Mouse (Mus musculus) layer of hippocampus, adult 11-12 months (tissue): ENCODE measurements at regions not wholly inside any gene's neighbourhood (a gene's known extent, or its start where the extent isn't known, plus 50 kb on each side); places are given as distances from the start of the nearest gene placed in this dataset.
A peak's percentile ranks its signal among the peaks of the same experiment; 100 is the strongest.

Experiments used
- DNase-seq: peaks from one replicate; pipeline ENCODE4 v3.0.0; 2022; ENCODE audit warnings: low spot score

DNA sequence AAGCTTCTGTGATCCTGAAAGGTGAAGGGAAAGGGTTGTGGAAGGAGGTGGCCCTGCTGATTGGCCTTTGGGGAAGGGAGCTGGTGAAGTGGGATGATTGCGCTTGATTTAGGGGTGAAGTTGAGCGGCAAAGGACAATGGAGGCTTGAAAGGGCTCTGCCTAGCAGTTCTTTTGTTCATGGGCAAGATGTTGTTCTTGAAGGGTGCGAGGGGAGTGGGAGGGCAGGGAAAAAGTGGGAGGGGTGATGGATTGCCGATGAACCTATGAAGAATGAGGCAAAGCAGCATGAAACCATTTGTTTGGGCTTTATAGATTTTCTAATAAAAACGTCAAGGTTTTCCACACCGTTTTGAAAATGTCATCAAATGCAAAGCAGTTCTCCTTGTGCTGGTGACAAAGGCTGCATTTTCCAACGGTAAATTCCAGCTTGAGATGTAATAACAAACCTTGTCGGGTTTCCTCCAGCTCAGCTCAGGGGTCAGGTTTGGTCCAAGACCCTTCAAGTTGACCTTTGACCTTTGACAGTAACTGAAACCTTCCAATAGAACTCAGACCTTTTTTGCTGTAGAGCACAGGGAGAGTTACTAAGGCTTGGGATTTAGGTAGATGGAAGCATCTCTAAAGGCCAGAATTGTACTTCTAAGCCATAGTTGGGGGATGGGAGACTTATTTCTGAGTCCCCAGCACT is 767.2 kb upstream of the Car8 start:
- DNase-seq = no peak

DNA sequence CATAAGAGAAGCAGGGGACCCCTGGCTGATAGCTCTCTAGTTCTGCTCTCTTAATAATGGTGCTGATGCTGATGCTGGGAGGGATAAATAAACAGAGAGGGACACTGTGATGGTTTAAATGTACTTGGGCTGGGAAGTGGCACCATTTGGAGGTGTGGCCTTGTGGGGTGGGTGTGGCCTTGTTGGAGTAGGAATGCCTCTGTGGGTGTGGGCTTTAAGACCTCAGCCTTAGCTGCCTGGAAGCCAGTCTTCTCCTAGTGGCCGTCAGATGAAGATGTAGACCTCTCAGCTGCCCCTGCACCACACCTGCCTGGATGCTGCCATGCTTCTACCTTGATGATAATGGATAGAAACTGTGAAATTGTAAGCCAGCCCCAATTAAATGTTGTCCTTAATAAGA is 765.0 kb upstream of the Car8 start:
- DNase-seq = no peak

DNA sequence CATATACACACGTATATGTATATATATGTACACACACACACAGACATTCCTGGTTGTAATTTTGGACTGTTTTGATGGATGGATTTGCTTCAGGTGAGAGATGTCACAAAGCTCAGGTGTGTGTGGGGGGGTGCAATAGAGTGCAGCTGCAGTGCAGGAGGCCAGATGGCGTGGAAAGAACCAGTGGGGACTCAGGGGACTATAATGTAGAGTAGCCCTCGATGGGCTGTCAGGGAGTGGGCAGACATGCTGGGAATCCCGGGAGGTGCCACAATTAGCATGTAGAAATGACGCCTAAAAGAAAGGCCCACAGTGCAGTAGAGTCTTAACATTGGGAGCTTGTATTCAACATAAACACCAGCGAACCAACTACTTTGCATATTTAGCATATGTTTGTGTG is 763.5 kb upstream of the Car8 start:
- DNase-seq = no peak

DNA sequence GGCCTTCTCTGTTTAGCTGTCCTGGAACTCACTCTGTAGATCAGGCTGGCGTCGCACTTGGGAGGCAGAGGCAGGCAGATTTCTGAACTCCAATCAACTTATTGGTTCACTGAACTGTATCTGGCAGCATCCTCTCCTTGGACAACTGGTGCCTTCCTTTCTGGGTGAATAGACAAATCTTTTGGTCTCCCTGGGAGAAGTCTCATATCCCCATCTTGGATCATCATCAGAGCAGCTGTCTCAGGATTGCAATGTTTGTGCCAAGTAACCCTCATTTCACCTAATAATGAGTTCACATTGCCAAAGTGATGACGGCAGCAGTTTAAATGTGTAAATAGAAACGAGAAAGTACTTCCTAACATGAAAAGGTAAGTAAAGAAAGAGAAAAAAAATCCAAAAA is 759.8 kb upstream of the Car8 start:
- DNase-seq = no peak

DNA sequence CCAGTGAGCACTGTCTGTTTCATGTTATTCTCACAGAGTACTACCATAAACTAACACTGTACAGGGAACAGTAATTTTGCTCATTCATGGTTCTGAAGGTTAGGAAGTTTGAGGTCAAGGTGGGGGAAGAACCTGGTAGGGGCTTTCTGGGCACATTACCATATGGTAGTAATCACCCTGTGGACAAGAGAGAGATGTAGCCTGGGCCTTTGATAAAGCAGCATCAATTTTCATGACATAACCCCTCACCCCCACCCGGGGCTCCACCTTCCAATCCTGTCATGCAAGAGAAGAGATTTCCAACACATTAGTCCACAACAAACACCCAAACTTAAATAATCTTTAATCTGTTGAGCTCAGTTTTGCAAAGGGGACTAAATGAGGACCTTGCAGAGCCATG is 753.3 kb upstream of the Car8 start:
- no peak for DNase-seq

DNA sequence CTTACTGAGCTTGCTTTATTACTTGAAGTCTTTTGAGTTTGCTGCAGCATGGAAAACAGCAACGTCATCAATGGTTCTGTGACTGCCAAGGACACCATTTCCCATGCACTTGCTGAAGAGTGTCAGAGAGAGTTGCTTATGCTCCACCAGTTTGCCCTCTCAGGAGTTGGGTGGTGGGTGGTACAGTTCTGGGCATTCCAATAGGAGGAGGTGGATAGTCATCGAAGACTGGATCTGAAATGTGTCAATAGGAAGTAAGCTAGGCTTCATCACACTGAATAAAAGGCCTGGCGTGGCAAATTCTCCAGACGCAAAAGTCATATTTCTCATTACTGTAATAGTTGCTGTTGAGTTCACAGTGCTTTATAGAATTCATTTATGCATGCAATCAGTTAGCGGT is 751.7 kb upstream of the Car8 start:
- DNase-seq = no peak

DNA sequence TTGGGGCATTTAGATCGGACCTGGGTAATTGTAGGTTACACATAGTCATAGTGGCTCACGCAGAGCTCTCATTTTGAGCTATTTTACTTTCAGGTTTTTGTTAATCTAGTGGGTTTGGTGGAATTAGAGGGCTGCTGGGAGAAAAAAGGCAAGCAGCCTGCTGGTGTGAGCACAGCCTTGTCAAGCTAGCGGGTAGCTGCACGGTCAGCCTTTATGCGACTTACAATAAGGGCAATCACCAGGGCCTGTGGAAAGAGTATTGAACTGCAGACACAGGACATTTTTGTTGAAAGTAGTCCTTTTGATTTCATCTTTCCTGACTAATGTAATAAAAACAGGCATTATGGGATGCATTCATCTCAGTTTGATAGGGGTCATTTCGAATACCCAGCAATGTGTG is 750.8 kb upstream of the Car8 start:
- DNase-seq = no peak

DNA sequence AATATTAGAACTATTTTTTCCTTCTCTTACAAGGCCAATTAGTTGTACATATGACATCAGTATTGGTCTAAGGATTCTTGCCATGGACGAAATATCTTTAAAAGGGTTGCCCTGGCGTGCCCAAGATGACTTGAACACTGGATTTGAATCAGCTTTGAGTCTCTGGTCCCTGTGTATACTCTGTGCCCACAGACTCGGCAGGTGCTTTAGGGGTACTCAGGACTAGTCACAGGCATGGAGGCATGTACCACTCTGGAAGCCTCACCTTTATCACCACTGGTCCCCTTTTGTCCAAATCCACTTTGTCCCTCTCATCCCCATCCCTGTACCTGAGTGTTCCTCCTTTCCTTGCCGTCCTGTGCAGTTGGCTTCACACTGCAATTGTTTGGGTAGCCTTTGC is 750.3 kb upstream of the Car8 start:
- no peak for DNase-seq

DNA sequence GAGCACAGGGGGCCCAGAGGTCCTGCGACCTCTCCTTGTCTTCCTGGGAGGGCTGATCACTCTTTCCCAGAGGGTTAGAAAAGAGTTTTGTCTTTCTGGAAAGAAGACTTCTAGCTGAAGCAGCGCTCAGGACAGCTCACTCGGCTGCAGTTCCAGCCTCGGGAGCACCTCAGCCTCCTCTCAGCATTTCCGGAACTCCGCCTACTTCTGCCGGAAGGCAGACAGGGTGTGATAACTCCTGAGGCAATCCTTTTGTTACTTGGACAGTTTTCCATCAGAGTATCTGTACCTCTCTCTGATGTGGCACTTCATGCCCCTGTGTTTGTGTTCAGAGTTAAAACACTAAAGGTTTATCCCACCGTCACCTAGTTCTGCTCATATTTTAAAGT is 749.5 kb upstream of the Car8 start:
- DNase-seq = no peak

DNA sequence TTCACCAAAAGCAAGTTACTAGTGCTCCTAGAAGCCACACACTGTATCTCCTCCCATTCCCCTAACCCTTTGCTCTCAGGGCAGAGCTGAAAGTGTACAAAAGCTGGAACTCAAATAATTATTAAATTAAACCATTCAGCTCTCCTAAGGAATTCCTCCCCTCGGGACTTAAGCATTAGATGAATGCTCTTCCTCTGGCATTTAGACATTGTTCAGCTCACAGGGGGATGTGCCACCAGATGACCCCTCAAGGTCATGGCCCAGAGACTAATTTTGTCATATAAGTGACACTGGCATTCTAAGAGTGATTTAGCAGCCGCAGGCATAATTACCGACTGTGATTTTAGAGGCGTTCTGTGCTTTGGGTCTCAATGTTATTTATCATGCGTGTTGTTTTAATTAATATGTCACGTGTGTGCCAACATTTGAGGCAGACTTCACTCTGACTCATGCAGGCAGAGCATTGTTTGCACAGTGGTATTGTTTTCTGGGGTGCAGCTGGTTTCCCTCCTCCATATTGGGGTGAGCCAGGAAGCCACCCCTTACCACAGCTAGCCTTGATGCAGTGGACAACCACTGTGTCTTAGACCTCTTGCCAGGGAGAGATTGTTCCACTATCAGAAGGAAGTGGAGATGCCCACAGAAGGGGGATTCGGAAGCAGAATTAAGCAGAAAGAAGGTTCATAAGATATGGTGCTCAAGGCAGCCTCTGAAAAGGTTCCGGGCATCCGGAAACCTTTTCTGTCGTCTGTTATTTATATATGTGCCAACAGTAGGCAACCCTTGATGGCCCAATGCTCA is 748.9 kb upstream of the Car8 start:
- peak; percentile 9 for DNase-seq

DNA sequence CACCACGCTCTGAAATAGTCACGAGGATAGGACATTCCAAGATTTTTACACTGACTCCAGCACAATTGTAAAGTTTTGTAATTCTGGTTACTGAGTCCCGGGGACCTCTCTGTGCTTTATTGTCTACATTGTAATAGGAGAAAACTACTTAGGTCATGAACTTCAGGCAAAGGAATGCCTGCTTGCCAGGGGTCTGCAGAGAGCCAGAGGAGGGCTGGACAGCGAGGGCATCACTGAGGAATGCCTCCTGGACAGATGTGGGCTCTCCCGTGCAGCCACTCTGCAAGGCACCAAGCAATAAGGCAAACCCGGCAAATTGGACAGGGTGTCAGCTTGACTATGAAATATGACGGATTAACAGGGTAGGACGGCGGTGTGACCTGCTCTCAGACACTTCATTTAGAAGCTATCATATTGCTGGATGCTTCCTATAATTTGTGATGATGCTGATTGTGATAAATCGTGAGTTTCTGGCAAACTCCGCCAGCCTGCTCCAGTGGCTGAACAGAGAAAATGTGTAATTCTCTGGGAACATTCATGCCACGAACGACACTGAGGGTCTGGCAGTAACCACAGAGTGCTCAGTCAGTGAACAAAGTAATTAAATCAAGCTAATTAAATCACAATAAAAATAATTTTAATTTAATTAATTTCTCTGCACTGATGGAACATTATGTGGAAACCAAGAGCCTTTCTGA is 747.7 kb upstream of the Car8 start:
- DNase-seq = no peak

DNA sequence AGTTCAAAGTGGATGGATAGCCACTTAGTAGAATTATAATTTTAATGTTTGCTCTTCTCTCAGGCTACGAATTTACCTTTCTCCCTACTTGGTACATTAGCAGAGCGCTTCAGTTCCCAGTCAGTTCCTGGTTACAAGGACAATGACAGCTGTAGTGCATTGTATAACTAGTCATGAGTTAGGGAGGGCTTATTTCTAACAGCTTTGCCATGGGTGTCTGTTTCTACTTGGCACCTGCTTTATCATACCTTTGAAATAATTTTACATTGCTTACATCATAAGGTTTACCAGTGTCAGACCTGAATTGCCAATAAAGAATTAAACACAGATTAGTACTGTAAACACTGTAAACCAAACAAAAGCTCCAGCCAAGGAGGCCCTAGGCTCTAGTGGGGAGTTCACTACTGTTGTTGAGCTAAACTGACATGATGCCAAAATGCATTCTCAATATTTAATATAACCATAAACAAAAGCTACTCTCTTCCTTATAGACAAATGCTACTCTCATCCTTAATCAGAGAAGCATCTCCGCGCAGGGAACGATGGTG is 745.3 kb upstream of the Car8 start:
- DNase-seq = no peak

DNA sequence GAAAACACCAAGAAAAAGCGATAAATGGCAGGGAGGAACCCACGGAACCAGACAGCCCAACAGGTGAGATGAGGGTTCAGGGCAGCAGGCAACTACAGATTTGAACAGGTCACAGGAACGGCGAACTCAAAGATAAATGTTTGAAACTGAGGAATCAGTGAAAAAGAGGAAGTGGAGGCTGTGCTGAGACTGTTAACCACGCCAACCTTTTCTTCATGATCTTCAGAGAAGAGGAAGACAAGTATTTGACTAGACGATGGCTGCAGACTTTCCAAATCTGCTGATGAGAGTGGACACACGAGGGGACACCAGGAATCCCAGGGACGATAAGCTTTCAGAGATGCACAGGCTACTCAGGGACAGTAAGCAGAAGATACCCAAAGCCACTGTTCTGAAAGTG is 740.1 kb upstream of the Car8 start:
- no peak for DNase-seq

DNA sequence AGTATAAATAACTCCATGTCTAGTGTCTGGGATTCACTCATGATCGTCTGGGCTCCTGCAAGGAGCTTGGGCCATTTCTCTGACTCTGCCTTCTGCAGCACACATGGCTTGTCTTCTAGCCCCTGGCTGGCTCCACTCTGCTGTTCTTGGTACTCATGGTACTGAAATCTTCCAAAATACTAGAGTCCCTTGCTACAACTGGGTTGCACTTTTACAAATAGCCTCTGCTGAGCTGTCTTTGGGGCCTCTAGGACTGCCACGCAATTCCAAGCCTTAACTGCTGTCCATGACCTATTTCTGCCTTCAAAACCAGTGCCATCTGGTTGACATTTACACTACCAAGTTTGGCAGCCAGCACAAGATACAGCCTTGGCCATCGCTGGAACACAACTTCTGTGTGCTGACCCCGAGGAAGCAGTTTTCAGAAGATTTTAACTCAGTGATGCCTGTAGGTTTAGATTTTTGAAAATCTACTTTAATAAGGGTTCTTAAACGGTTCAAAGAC is 731.2 kb upstream of the Car8 start:
- no peak for DNase-seq

DNA sequence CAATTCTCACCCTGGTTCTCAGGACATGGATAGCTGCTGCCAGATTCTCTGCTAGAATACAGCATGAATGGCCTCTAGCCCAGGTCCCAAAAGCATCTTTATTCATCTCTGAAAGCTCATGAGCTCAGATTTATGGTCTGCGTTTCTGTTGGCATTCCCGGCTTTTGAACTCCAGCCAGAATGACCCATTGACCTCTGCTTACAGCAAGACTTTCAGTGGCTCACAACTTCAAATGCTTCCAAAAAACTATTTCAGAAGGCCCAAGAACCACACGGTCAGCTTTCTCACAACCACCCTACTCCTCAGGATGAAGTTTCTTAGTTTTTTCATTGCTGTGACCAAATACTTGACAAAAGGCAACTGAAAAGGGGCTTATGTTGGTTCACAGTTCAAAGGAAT is 729.9 kb upstream of the Car8 start:
- DNase-seq = no peak

DNA sequence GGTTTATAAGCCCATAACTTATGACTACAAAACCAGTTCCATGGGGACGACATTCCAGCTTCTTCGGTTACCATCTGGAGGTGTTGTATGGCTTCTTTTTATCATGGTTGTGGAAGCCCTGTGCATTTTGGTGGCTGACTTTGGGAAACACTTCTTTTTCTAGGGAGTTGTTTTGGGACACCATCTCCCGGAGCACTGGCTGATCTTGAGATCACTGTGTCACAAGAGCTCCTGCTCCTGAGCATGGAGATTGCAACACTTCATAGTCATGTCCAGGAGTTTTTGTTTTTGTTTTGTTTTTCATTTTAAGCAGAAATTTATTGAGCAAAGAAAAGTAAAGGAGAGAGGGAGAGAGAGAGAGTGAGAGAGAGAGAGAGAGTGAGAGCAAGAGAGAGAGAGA is 729.1 kb upstream of the Car8 start:
- no peak for DNase-seq

DNA sequence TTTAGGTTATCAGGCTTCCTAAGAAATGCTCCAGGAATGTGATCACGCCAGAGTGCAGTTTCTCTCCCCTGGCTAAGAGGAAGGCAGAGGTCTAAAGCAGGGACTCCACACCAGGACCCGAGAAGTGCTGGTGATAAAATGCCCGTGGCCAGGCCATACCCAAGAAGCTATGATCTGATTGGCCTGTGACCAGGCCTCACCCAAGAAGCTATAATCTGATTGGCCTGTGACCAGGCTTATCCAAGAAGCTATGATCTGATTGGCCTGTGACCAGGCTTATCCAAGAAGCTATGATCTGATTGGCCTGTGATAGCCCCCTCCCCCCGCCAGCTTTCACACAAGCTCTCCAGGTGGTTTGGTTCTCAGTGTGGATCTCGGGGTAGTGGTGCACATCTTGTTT is 726.7 kb upstream of the Car8 start:
- no peak for DNase-seq

DNA sequence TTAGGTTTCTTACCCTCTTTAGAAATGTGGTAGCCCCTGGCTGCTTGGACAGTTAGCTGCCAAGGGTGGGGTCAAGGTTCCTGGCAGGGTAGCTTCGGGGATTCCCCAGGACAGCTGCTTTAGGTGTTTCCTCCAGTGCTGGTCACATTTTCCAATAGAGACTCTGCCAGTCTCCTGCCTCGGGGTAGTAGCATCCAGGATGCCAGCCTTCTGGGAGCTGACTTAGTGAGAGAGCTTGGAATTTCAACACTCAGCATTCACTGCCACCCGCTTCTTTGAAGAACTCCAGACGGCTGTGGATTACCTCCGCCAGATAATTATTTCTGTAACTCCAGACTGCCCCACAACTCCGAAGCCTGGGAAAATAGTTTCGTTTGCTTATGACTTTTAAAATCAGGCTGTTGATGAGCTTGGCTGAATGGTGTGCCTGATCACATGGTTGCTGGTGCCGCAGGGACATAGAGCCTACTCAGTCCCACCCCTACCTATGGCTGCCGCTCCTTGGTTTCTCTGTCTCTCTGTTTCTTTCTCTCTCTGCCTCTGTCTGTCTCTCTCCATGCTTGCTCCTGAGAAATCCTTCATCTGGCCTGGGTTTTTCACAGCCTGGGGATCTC is 724.2 kb upstream of the Car8 start:
- DNase-seq = no peak

DNA sequence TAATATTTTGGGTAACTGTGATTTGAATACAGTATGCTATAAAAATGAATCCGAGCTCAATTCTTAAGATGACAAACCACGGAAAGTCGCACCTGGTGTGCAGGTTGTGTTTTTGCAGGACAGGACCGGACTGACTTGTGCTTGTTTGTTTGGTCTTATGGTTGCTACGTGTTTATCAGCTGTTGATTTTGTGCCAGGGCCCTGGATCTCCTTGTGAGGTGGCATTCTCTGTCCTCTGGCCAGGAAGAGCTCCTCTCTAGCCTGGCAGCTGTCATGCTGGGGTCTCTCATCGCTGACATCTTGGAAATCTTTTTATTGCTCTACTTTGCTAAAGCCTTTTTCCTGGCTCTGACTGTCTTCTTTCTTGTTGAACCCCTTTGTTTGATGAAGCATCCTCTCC is 723.0 kb upstream of the Car8 start:
- DNase-seq = no peak

DNA sequence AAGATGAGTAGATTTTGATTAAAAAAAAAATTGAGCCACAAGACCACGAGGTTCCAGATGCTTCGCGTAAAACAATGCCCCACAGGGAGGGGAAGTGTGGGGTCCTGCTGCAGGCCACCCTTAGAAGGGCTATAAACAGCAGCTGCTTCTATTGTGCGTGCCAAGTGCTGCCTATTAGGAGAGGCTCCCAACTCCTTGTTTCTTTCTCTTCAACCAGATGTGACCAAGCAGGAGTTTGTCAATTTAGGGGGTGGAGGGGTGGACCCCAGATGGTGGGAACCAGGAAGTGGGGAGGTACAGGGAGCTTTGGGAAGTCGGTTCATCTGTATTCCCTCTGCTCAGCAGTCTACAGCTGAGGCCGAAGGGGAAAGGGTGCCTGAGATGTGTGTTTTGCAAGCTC is 718.9 kb upstream of the Car8 start:
- no peak for DNase-seq

DNA sequence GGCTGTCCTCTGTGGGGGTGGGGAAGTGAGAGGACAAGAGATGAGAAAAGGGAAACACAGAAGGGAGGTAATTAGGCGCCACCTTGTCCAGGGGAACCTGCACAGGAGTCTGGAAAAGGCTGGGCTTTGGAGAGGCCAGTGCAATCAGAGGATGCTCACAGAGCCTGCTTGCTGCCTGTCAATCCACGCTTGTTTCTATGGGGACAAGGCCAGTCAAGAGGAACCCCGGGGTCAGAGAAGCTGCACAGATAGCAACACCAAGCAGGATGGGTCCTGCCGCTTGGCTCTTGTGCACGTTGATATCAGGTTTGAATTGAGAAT is 718.1 kb upstream of the Car8 start:
- DNase-seq = no peak

DNA sequence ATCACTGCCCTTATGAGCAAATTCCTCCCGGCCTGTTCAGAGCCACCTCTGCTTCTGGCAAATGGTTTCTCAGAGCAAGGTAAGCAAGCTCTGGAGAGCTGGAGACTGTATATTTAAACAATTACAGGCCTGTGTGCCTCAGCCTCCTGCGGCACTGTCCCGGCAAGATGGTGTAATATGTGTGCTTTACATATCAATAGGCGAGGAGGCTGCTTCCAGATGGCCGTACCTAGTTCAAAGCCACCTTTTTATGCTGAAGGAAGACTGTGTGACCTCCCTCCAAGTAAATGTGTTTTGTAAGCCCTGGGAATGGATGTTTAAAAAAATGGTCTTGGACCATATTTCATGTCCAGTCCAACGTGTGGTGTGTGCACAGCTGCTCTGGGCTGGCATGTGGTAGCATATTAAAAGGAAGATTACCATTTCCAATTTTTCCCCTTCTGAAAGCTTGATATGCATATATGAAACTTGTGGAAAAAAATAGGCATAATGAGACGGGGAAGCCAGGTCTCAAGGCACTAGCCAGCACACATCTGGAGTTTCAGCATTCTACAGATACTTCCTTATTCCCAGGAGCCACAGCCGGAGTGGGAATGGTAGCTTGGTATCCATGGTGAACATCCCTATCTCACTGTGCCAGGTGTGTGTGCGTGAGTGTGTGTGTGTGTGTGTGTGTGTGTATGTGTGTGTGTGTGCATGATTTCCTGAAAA is 717.6 kb upstream of the Car8 start:
- DNase-seq = no peak
